Mouse (Mus musculus) T-cell, adult 2 months (primary cell): ENCODE data around the gene Cecr2.
"Not testable (repeated sequence)": the region's sequence is repeated elsewhere in the genome, so short reads cannot be mapped to it uniquely, and the experiment has no call there.

Experiments
- DNase-seq: peaks from one replicate; pipeline ENCODE4 v3.0.0; 2022; ENCODE audit warnings: low spot score

The Cecr2 gene

GRCm38 (mm10) chr6:120773149-120773628 lies 107.0 kb downstream of the Cecr2 start, which contains the start of gene Slc25a18:
TSS of gene Slc25a18 (plus strand) at chr6:120773578.
- no peak for DNase-seq

- DNase-seq = no peak
Measured at GRCm38 (mm10) chr6:120773763-120774162, 107.6 kb downstream of the Cecr2 start.

GRCm38 (mm10) chr6:120776286-120776685 lies 110.1 kb downstream of the Cecr2 start:
- no peak for DNase-seq

- DNase-seq = no peak
Measured at GRCm38 (mm10) chr6:120777533-120777932, 111.4 kb downstream of the Cecr2 start.

- no peak for DNase-seq
Measured at GRCm38 (mm10) chr6:120778226-120778625, 112.1 kb downstream of the Cecr2 start.

- no peak for DNase-seq
Measured at GRCm38 (mm10) chr6:120782948-120783347, 116.8 kb downstream of the Cecr2 start.

DNA sequence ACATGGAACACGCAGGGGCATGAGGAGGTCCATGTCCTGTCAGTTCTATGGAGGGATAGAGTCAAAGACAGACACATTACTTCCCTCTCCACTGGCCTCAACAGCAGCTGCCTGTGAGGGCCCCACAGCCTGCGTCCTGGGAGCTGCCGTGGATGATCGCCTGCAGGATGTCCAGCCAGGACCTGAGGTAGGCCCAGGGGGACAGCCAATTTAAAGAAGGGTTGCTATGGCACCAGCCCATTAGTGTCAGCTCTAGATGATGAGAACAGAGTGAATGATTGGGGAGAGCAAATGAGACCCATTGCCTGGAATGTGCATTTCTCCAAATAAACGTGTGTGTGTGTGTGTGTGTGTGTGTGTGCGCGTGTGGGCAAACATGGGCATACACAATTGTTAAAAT lies 118.2 kb downstream of the Cecr2 start:
- no peak for DNase-seq

DNA sequence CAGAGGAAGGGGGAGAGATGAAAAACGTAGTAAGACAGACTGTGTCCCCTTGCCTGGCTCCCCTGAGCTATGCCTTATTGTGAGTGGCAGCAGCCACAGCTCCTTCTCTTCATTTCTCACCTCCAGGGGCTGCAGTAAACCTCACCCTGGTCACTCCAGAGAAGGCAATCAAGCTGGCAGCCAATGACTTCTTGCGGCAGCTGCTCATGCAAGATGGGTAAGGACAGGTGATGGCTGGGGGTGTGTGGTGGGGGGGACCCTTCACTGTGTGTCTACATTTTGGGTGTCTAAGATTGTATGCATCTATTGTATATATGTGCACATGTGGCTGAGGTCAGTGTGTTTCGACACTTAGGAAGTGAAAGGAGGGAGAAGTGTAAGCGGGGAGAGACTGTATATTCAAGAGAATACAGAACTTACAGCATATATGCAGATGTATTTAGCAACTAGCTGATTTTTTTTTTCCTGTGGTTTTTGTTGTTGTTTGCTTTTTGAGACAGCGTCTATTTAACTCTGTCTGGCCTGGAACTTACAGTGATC lies 122.0 kb downstream of the Cecr2 start:
- DNase-seq = no peak

- no peak for DNase-seq
Measured at GRCm38 (mm10) chr6:120788904-120789303, 122.7 kb downstream of the Cecr2 start.

- DNase-seq = no peak
Measured at GRCm38 (mm10) chr6:120790153-120790552, 124.0 kb downstream of the Cecr2 start.

DNA sequence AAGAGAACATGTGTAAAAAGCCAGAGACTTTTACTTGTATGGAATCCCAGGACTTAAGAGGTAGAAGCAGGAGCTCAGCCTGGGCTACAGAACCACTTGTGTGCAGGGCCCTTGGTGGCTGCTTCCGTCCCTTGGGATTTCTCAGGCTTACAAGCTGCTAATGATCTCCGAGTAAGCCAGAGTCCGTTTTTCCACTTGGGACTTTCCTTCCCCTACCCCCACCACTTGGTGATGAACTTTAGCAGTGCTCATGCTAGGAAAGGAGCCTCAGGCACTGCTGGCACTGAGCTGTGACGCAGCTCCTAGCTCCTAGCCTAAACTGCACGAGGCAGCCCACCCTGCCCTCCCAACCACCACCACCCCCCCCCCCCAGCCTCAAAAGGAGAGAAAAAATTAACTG lies 124.5 kb downstream of the Cecr2 start:
- DNase-seq = no peak

GRCm38 (mm10) chr6:120792947-120793346 lies 126.8 kb downstream of the Cecr2 start:
- DNase-seq = no peak

GRCm38 (mm10) chr6:120795422-120796086 lies 129.4 kb downstream of the Cecr2 start:
- DNase-seq = no peak

DNA sequence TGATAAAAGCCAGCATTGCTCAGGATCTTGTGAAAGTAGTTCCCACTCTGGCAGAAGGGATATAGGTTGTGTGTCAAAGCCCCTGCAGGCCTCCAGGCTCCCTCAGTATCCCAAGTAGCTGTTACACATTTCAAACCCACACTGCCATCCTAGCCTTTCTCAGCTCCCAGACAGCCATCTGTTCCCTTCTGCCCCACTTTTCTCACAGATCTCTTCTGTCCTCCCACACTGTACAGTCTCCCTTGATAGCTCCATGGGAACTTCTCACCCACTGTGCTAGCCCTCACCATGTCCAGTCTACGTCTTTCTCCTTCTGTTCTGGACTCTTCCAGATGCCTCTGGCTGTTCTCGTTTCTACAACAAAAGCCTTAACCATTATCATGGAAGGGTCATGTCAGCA lies 129.9 kb downstream of the Cecr2 start:
- no peak for DNase-seq

DNA sequence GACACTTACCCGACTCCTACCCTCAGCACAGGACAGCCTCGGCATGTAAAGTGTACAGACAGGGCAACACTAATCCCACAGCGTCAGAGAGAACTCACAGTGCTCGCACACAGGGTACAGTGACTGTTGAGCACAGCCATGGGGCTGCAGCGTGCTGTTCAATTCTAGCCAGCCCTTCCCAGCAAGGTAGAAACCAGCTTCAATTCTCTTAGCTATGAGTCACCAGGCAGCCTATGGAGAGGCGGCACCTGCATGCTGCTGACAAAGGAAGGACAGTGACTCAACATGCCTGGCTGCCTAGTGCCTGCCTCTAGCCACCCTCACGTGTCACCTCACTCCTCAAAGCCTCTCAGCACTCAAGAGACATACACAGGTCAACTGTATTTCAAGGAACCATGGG lies 131.8 kb downstream of the Cecr2 start:
- no peak for DNase-seq

DNA sequence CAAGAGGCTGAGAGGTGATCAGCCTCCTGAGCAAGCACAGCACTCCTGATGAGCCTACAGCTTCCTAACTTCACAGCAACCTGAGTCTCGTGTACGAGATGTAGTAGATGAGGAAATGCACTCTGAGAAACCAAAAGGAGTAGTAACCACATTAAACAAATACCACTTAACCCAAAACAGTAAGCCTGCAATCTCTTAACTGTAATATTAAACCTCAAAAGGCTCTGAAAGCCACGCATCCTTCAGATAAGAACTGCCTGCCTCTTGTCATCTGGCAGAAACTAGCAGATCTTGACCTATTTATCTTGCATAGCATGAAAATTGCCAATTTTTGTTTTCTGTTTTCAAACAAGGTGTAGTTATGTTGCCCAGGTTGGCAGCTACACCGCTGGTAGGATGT lies 132.7 kb downstream of the Cecr2 start:
- DNase-seq = no peak

DNA sequence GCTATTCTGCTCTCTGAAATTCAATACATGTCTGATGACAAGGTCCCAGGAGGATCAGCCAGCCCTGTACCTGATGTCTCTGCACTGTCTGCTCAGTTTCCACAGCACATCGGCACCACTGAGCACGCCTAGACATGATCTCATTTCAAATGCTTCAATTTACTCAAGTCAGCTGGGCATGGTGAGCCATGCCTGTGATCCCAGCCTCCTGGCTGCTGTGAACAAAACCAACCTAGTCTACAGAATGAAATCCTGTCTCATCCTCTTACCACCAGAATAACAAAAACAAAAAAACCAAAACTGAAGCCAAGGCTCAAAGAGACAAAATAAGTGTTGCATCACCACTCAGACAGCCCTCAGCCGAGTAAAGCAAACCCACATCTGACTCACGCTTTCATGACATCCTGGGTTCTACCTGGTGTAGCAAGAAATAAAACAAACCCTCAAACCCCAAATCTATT lies 133.4 kb downstream of the Cecr2 start:
- peak; percentile 58 for DNase-seq

DNA sequence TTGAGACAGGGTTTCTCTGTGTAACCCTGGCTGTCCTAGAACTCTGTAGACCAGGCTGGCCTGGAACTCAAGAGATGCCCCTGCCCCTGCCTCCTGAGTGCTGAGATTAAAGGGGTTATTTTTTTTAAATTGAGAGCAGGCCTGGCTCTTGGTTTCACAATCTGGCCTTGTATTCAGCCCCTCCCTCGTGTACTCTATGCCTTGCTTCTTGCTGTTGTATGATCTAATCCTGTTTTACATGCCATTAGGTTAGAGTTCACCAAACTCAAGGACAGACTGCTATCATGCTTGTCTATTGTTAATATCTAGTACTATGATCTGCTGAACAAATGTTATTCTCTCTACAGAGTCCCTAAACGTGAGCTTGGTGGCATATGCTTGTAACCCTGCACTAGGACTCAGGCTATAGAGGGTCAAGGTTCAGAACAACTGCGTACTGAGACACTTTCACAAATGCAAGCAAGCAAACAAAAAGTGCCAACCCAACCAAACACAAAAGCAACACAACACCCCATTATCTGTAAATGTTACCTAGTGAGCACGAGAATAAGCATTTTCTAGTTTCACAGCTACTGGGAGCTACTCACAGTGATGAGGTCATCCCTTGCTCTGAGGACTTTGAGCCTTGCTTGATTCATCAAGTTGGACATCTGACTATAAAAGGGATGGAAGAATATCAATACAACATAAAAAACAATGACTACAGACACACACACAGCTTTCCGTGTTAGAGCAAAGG lies 141.0 kb downstream of the Cecr2 start:
- no peak for DNase-seq

DNA sequence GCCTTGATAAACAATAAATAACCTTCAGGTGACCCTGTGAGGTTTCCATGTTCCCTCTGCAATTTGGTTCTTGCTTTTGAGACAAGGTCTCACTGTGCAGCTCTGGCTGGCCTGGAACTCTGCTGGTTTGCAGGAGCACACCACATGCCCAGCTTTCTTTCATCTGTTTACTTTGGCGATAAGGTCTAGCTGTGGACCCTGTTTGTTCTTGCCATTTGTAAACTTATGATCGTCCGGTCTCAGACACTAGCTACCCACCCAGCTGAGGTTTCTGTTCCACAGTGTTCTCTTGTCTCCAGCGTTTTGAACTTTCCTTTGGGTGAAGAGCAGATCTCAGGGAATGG lies 141.5 kb downstream of the Cecr2 start:
- DNase-seq = no peak

GRCm38 (mm10) chr6:120811999-120812398 lies 145.8 kb downstream of the Cecr2 start:
- not testable (repeated sequence) for DNase-seq

DNA sequence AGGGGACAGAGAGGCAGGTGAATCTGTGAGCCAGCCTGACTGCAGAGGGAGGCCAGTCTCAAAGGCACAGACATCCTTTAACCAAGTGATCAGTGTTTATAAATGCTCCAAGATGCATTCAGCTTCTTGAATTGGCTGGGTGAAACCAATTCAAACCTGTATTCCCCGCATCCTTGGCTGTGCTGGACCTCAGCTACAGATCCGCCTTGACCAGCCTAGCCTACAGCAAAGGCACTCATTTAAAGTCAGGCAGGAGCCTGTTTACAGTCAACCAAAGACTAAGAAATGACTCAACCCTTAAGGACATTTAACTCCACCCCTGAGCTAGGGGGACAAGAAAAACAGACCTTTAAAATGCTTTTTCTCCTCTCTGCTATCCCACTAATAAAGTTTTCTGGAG lies 153.1 kb downstream of the Cecr2 start:
- no peak for DNase-seq

GRCm38 (mm10) chr6:120820144-120820543 lies 154.0 kb downstream of the Cecr2 start:
- DNase-seq = no peak
